ENCODE assay signal across 27 mouse cellular contexts in genomic region chr14:19688426-19688825, GRCm38 (mm10).
"Had no signal": no experiment of that assay in that cellular context is flagged by ENCODE, and none has a peak within 500 bp of the region (broad histone marks: within the 10 kb centered on the region; RNA-seq: fewer than 3 reads in every experiment).

No protein-coding gene starts in this region.

- H3K4me1 ChIP-seq: embryonic facial prominence, embryonic 10.5 days; embryonic facial prominence, embryonic 12.5 days; embryonic facial prominence, embryonic 13.5 days; embryonic facial prominence, embryonic 15.5 days; forebrain, embryonic 10.5 days; forebrain, embryonic 12.5 days; forebrain, embryonic 13.5 days; forebrain, embryonic 15.5 days had no signal

- H3K4me2 ChIP-seq: embryonic facial prominence, embryonic 12.5 days; embryonic facial prominence, embryonic 13.5 days; embryonic facial prominence, embryonic 15.5 days; forebrain, embryonic 12.5 days; forebrain, embryonic 13.5 days; forebrain, embryonic 15.5 days had no signal

- DNase-seq: cerebellum, adult 2 months; cerebellum, adult 8-10 months; cerebellum, adult 9-10 months; cerebellum, adult 9-11 months; cerebellum, postnatal 10 days; cerebellum, postnatal 14 days; cerebellum, postnatal 25 days; cerebellum, postnatal 36 days; embryo, embryonic 11 days; forebrain, postnatal 0 days; gastrocnemius, adult 2 months; gastrocnemius, postnatal 10 days; gastrocnemius, postnatal 14 days; gastrocnemius, postnatal 25 days; gastrocnemius, postnatal 36 days; heart, adult 2 months had no signal

- H3K4me3 ChIP-seq: embryonic facial prominence, embryonic 10.5 days; embryonic facial prominence, embryonic 12.5 days; embryonic facial prominence, embryonic 13.5 days; embryonic facial prominence, embryonic 15.5 days; erythroblast, embryonic 14.5 days; forebrain, embryonic 10.5 days; forebrain, embryonic 12.5 days; forebrain, embryonic 13.5 days; forebrain, embryonic 15.5 days; gastrocnemius, adult 2 months; heart, adult 2 months had no signal

- H3K9me3 ChIP-seq: embryonic facial prominence, embryonic 10.5 days; embryonic facial prominence, embryonic 12.5 days; embryonic facial prominence, embryonic 13.5 days; embryonic facial prominence, embryonic 15.5 days; forebrain, embryonic 10.5 days; forebrain, embryonic 12.5 days; forebrain, embryonic 13.5 days; forebrain, embryonic 15.5 days had no signal

- H3K27ac ChIP-seq: embryonic facial prominence, embryonic 10.5 days; embryonic facial prominence, embryonic 12.5 days; embryonic facial prominence, embryonic 13.5 days; embryonic facial prominence, embryonic 15.5 days; forebrain, embryonic 10.5 days; forebrain, embryonic 12.5 days; forebrain, embryonic 13.5 days; forebrain, embryonic 15.5 days; gastrocnemius, adult 2 months; heart, adult 2 months had no signal

- ATAC-seq: forebrain, embryonic 13.5 days; forebrain, embryonic 14.5 days; forebrain, embryonic 15.5 days; forebrain, embryonic 16.5 days; forebrain, postnatal 0 days had no signal

- H3K36me3 ChIP-seq: embryonic facial prominence, embryonic 10.5 days; embryonic facial prominence, embryonic 12.5 days; embryonic facial prominence, embryonic 13.5 days; embryonic facial prominence, embryonic 15.5 days; forebrain, embryonic 10.5 days; forebrain, embryonic 12.5 days; forebrain, embryonic 15.5 days had no signal

- H3K27me3 ChIP-seq: embryonic facial prominence, embryonic 12.5 days; embryonic facial prominence, embryonic 13.5 days; embryonic facial prominence, embryonic 15.5 days; forebrain, embryonic 12.5 days; forebrain, embryonic 13.5 days; forebrain, embryonic 15.5 days had no signal

- H3K9ac ChIP-seq: embryonic facial prominence, embryonic 12.5 days; embryonic facial prominence, embryonic 13.5 days; embryonic facial prominence, embryonic 15.5 days; forebrain, embryonic 12.5 days; forebrain, embryonic 13.5 days; forebrain, embryonic 15.5 days; forebrain, postnatal 0 days had no signal
